Mouse (Mus musculus): ENCODE measurements around the gene Dis3l. TPM values are rescaled to one million over a fixed set of nuclear protein-coding genes. Genes with fewer than 3 reads are reported as not detected.

The Dis3l gene
- polyA plus RNA-seq (2015; fragmentation: Nextera tagmentation; extraction: Ambion mirVana), result 16.2 and 18.1 TPM in 2 replicates

GRCm38 (mm10) chr9:64341254-64341566, at the start of gene Dis3l:
Gene Dis3l (minus strand): TSS chr9:64341288.
- Histone ChIP-seq H3K4me3 (peak within 1 kb of the TSS; percentile 80), H3K9ac (peak within 1 kb of the TSS; percentile 99), H3K27ac (replicated peaks) (peak within 1 kb of the TSS; percentile 100), H3K4me2 (peak within 1 kb of the TSS; percentile 73), H3K9me3 (no peaks in the 10 kb centered on the region), H3K36me3 (peaks cover 19% of the 10 kb centered on the region), H3K4me1 (peaks cover 19% of the 10 kb centered on the region), H3K27me3 (replicated peaks) (no peaks in the 10 kb centered on the region)
- WGBS, result 11% methylated on average over 16 of the region's 16 CpGs
- no peak for ATAC-seq (ENCODE audit: extremely low read depth, insufficient number of reproducible peaks, low FRiP score, low TSS enrichment)

GRCm38 (mm10) chr9:64389576-64390292, 48.6 kb upstream of the Dis3l start:
- Histone ChIP-seq H3K36me3 (no peaks in the 10 kb centered on the region), H3K4me1 (peaks cover 27% of the 10 kb centered on the region), H3K27me3 (replicated peaks) (peaks cover 72% of the 10 kb centered on the region), H3K4me2 (no peak overlapping the region), H3K27ac (replicated peaks) (no peak overlapping the region), H3K9ac (no peak overlapping the region), H3K4me3 (no peak overlapping the region), H3K9me3 (no peaks in the 10 kb centered on the region)
- 63% methylated on average over 7 of the region's 7 CpGs for WGBS
- no peak for ATAC-seq (ENCODE audit: extremely low read depth, insufficient number of reproducible peaks, low FRiP score, low TSS enrichment)

GRCm38 (mm10) chr9:64386466-64387211, 45.6 kb upstream of the Dis3l start:
- Histone ChIP-seq H3K9me3 (no peaks in the 10 kb centered on the region), H3K27ac (replicated peaks) (no peak overlapping the region), H3K4me3 (peak overlapping the region; percentile 58), H3K4me2 (peak overlapping the region; percentile 96), H3K9ac (peak overlapping the region; percentile 78), H3K36me3 (no peaks in the 10 kb centered on the region), H3K27me3 (replicated peaks) (peaks cover 97% of the 10 kb centered on the region), H3K4me1 (peaks cover 20% of the 10 kb centered on the region)
- no peak for ATAC-seq (ENCODE audit: extremely low read depth, insufficient number of reproducible peaks, low FRiP score, low TSS enrichment)
- WGBS, result 2% methylated on average over 45 of the region's 45 CpGs

- Histone ChIP-seq H3K27me3 (replicated peaks) (peaks cover 90% of the 10 kb centered on the region), H3K36me3 (no peaks in the 10 kb centered on the region), H3K9me3 (no peaks in the 10 kb centered on the region), H3K9ac (peak within 1 kb of the TSS; percentile 78), H3K27ac (replicated peaks) (no peak within 1 kb of the TSS), H3K4me2 (peak within 1 kb of the TSS; percentile 96), H3K4me1 (peaks cover 20% of the 10 kb centered on the region), H3K4me3 (peak within 1 kb of the TSS; percentile 58)
- WGBS, result 1% methylated on average over 77 of the region's 93 CpGs
- ATAC-seq (ENCODE audit: extremely low read depth, insufficient number of reproducible peaks, low FRiP score, low TSS enrichment), result peak; percentile 37; the same call in 1 of the 2 replicates
Observed at GRCm38 (mm10) chr9:64385511-64386465, 44.7 kb upstream of the Dis3l start, which contains the start of gene Megf11. Gene Megf11 (plus strand): TSS chr9:64385626.

GRCm38 (mm10) chr9:64383021-64383788, 42.1 kb upstream of the Dis3l start:
- WGBS, result 46% methylated on average over 10 of the region's 10 CpGs
- H3K9me3 ChIP-seq, result no peaks in the 10 kb centered on the region; the same call in 1 of the 2 replicates
- H3K4me3 ChIP-seq, result no peak overlapping the region
- H3K9ac ChIP-seq, result no peak overlapping the region
- H3K4me2 ChIP-seq, result no peak overlapping the region
- H3K27me3 ChIP-seq (replicated peaks), result peaks cover 65% of the 10 kb centered on the region
- ATAC-seq (ENCODE audit: extremely low read depth, insufficient number of reproducible peaks, low FRiP score, low TSS enrichment), result no peak
- H3K4me1 ChIP-seq, result peaks cover 20% of the 10 kb centered on the region
- no peaks in the 10 kb centered on the region for H3K36me3 ChIP-seq
- no peak overlapping the region for H3K27ac ChIP-seq (replicated peaks)

- peaks cover 17% of the 10 kb centered on the region for H3K27me3 ChIP-seq (replicated peaks)
- no peak overlapping the region for H3K27ac ChIP-seq (replicated peaks)
- no peaks in the 10 kb centered on the region for H3K4me1 ChIP-seq
- WGBS, result 85% methylated on average over 2 of the region's 2 CpGs
- H3K9ac ChIP-seq, result no peak overlapping the region
- H3K36me3 ChIP-seq, result no peaks in the 10 kb centered on the region
- ATAC-seq (ENCODE audit: extremely low read depth, insufficient number of reproducible peaks, low FRiP score, low TSS enrichment), result no peak
- H3K4me2 ChIP-seq, result no peak overlapping the region
- no peak overlapping the region for H3K4me3 ChIP-seq
- no peaks in the 10 kb centered on the region; the same call in 1 of the 2 replicates for H3K9me3 ChIP-seq
Observed at GRCm38 (mm10) chr9:64376380-64376779, 35.3 kb upstream of the Dis3l start.

GRCm38 (mm10) chr9:64371305-64371819, 30.3 kb upstream of the Dis3l start:
- WGBS, result 52% methylated on average over 11 of the region's 11 CpGs
- no peaks in the 10 kb centered on the region for H3K36me3 ChIP-seq
- H3K27ac ChIP-seq (replicated peaks), result no peak overlapping the region
- no peaks in the 10 kb centered on the region for H3K9me3 ChIP-seq
- no peaks in the 10 kb centered on the region for H3K4me1 ChIP-seq
- no peak for ATAC-seq (ENCODE audit: extremely low read depth, insufficient number of reproducible peaks, low FRiP score, low TSS enrichment)
- H3K9ac ChIP-seq, result no peak overlapping the region
- H3K4me2 ChIP-seq, result no peak overlapping the region
- peaks cover 14% of the 10 kb centered on the region for H3K27me3 ChIP-seq (replicated peaks)
- no peak overlapping the region for H3K4me3 ChIP-seq

- Histone ChIP-seq H3K27ac (replicated peaks) (no peak overlapping the region), H3K4me2 (no peak overlapping the region), H3K36me3 (no peaks in the 10 kb centered on the region), H3K9me3 (no peaks in the 10 kb centered on the region), H3K9ac (no peak overlapping the region), H3K4me3 (no peak overlapping the region), H3K4me1 (no peaks in the 10 kb centered on the region), H3K27me3 (replicated peaks) (peaks cover 14% of the 10 kb centered on the region)
- ATAC-seq (ENCODE audit: extremely low read depth, insufficient number of reproducible peaks, low FRiP score, low TSS enrichment), result no peak
- 47% methylated on average over 7 of the region's 7 CpGs for WGBS
Observed at GRCm38 (mm10) chr9:64369871-64370270, 28.8 kb upstream of the Dis3l start.

- Histone ChIP-seq H3K27me3 (replicated peaks) (no peaks in the 10 kb centered on the region), H3K4me2 (no peak overlapping the region), H3K4me1 (no peaks in the 10 kb centered on the region), H3K4me3 (no peak overlapping the region), H3K9ac (no peak overlapping the region), H3K36me3 (no peaks in the 10 kb centered on the region), H3K9me3 (no peaks in the 10 kb centered on the region), H3K27ac (replicated peaks) (no peak overlapping the region)
- ATAC-seq (ENCODE audit: extremely low read depth, insufficient number of reproducible peaks, low FRiP score, low TSS enrichment), result no peak
- WGBS, result 77% methylated on average over 9 of the region's 9 CpGs
Observed at GRCm38 (mm10) chr9:64361231-64361950, 20.3 kb upstream of the Dis3l start.

GRCm38 (mm10) chr9:64355627-64356026, 14.5 kb upstream of the Dis3l start:
- no peak overlapping the region for H3K4me3 ChIP-seq
- H3K9me3 ChIP-seq, result no peaks in the 10 kb centered on the region
- H3K36me3 ChIP-seq, result no peaks in the 10 kb centered on the region
- no peak for ATAC-seq (ENCODE audit: extremely low read depth, insufficient number of reproducible peaks, low FRiP score, low TSS enrichment)
- 81% methylated on average over 7 of the region's 7 CpGs for WGBS
- H3K27ac ChIP-seq (replicated peaks), result no peak overlapping the region
- H3K4me2 ChIP-seq, result no peak overlapping the region
- H3K4me1 ChIP-seq, result no peaks in the 10 kb centered on the region
- H3K27me3 ChIP-seq (replicated peaks), result no peaks in the 10 kb centered on the region
- H3K9ac ChIP-seq, result no peak overlapping the region

Measured in heart, embryonic 13.5 days (tissue).